Mouse (Mus musculus): ENCODE data around the gene Arap2. TPM values are rescaled to one million over a fixed set of nuclear protein-coding genes. Genes with fewer than 3 reads are reported as not detected.

Gene Arap2
- total and polyA plus RNA-seq, 2 experiments from 2014 or later = 14.2 to 14.3 TPM

GRCm38 (mm10) chr5:62762298-62762960 is 3.5 kb downstream of the Arap2 start:
- ATAC-seq = no peak
- WGBS = 72% methylated on average over 4 of the region's 4 CpGs
- no peak overlapping the region for H3K27ac ChIP-seq

DNA sequence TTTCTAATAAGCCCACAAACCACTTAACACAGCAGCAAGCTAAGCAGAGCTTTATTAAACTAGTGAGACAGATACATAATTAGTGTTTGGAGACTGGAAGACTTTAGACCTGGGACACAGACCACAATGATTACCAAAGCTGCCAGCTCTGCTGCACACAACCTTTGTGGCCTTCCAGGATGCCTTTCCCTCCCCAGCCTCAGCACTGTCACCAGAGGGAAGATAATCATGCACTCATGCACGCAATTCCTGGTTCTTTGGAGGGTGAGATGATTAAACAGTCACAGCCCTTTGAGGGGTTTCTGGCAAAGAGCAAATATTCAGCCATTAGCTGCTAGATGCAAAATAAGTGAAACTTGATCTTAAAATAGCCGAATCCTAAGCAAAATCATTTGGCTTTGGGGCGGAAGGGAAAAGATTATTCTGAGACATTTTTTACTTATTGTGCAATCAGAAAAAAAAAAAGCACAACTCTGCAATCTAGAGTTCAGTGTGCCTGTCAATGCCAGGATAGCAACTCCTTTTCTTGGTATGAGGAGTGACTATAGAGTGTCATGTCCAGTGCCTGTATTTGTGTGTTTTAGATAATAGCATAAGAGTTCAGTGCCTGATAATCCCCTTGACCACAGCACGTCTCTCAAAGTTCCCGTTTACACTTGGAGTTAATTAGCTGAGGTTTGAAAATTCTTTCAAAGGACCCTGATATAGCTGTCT is 5.0 kb downstream of the Arap2 start:
- no peak overlapping the region for H3K27ac ChIP-seq
- H3K36me3 ChIP-seq (ENCODE audit: insufficient read depth, low read length) = no peaks in the 10 kb centered on the region
- H3K4me1 ChIP-seq (ENCODE audit: insufficient read depth, low read length) = no peaks in the 10 kb centered on the region
- H3K9ac ChIP-seq (replicated peaks; ENCODE audit: low read length) = no peak overlapping the region
- no peak overlapping the region for H3K4me2 ChIP-seq (ENCODE audit: low read depth, low read length)
- H3K27me3 ChIP-seq (ENCODE audit: insufficient read depth, low read length) = no peaks in the 10 kb centered on the region
- DNase-seq (ENCODE audit: low spot score) = no peak
- no peak overlapping the region for H3K4me3 ChIP-seq (ENCODE audit: low read length)
- 53% methylated on average over 5 of the region's 5 CpGs for WGBS
- no peaks in the 10 kb centered on the region for H3K9me3 ChIP-seq (ENCODE audit: low read length)
- TF ChIP-seq CTCF (IDR thresholded peaks at IDR 0.05; ENCODE audit: low read depth) = no peak
- no peak for ATAC-seq

More at GRCm38 (mm10) chr5:62762298-62762960, 3.5 kb downstream of the Arap2 start:
- Histone ChIP-seq H3K27me3 (ENCODE audit: insufficient read depth, low read length) (no peaks in the 10 kb centered on the region), H3K4me2 (ENCODE audit: low read depth, low read length) (no peak overlapping the region), H3K36me3 (ENCODE audit: insufficient read depth, low read length) (no peaks in the 10 kb centered on the region), H3K4me3 (ENCODE audit: low read length) (no peak overlapping the region), H3K9ac (replicated peaks; ENCODE audit: low read length) (no peak overlapping the region), H3K4me1 (ENCODE audit: insufficient read depth, low read length) (no peaks in the 10 kb centered on the region), H3K9me3 (ENCODE audit: low read length) (no peaks in the 10 kb centered on the region)
- TF ChIP-seq CTCF (IDR thresholded peaks at IDR 0.05; ENCODE audit: low read depth) = no peak
- DNase-seq (ENCODE audit: low spot score) = no peak

DNA sequence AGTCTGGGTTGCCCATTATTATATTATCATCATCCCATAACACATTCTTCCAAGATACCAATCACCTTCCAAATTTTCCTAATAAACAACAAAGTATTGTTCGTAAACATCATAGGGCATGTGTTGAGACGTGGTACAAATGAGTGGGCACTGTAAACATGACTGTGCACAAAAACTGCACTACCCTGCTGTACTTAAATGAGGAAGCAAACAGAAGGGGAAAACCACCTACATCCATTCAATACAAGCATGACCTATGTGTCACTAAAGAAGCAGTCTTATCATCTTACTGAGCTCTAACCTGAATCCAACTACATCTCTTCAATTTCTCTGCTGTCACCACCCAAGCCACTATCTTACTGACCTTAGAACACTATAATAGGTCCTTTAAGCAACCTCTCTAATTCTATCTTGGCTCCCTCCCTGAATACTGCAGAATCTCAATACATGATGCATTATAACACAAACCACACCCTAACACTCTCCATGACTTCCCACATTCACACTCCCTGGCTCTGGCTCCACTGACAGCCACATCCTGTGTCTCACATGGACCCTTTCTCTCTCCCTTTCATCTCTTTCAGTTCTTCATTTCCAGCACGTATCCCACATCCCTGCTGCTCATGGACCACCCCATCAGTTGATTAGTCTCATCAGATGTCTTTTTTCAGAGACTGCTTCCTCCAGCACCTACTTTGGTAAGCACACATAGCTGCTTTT is 10.0 kb downstream of the Arap2 start:
- ATAC-seq (no peak), DNase-seq (ENCODE audit: low spot score) (no peak)
- no peaks in the 10 kb centered on the region for H3K36me3 ChIP-seq (ENCODE audit: insufficient read depth, low read length)
- no peaks in the 10 kb centered on the region for H3K4me1 ChIP-seq (ENCODE audit: insufficient read depth, low read length)
- H3K9me3 ChIP-seq (ENCODE audit: low read length) = no peaks in the 10 kb centered on the region
- 87% methylated on average over 3 of the region's 3 CpGs for WGBS
- no peak overlapping the region for H3K4me2 ChIP-seq (ENCODE audit: low read depth, low read length)
- no peak overlapping the region for H3K9ac ChIP-seq (replicated peaks; ENCODE audit: low read length)
- H3K27ac ChIP-seq = no peak overlapping the region
- no peak overlapping the region for H3K4me3 ChIP-seq (ENCODE audit: low read length)
- no peaks in the 10 kb centered on the region for H3K27me3 ChIP-seq (ENCODE audit: insufficient read depth, low read length)
- TF ChIP-seq CTCF (IDR thresholded peaks at IDR 0.05; ENCODE audit: low read depth) = no peak

GRCm38 (mm10) chr5:62752934-62753333 is 13.0 kb downstream of the Arap2 start:
- DNase-seq (ENCODE audit: low spot score) = no peak

GRCm38 (mm10) chr5:62751692-62752091 is 14.3 kb downstream of the Arap2 start:
- H3K9me3 ChIP-seq (ENCODE audit: low read length) = no peaks in the 10 kb centered on the region
- no peak overlapping the region for H3K27ac ChIP-seq
- H3K27me3 ChIP-seq (ENCODE audit: insufficient read depth, low read length) = no peaks in the 10 kb centered on the region
- H3K9ac ChIP-seq (replicated peaks; ENCODE audit: low read length) = no peak overlapping the region
- no peaks in the 10 kb centered on the region for H3K4me1 ChIP-seq (ENCODE audit: insufficient read depth, low read length)
- no peak for DNase-seq (ENCODE audit: low spot score)
- H3K4me3 ChIP-seq (ENCODE audit: low read length) = no peak overlapping the region
- WGBS = 47% methylated on average over 2 of the region's 2 CpGs
- no peaks in the 10 kb centered on the region for H3K36me3 ChIP-seq (ENCODE audit: insufficient read depth, low read length)
- ATAC-seq = no peak
- no peak for TF ChIP-seq CTCF (IDR thresholded peaks at IDR 0.05; ENCODE audit: low read depth)
- H3K4me2 ChIP-seq (ENCODE audit: low read depth, low read length) = no peak overlapping the region

More at GRCm38 (mm10) chr5:62752934-62753333, 13.0 kb downstream of the Arap2 start:
- no peaks in the 10 kb centered on the region for H3K4me1 ChIP-seq (ENCODE audit: insufficient read depth, low read length)
- no peaks in the 10 kb centered on the region for H3K27me3 ChIP-seq (ENCODE audit: insufficient read depth, low read length)
- no peak overlapping the region for H3K27ac ChIP-seq
- ATAC-seq = no peak
- WGBS = 76% methylated on average over 3 of the region's 3 CpGs
- H3K9me3 ChIP-seq (ENCODE audit: low read length) = no peaks in the 10 kb centered on the region
- no peak for TF ChIP-seq CTCF (IDR thresholded peaks at IDR 0.05; ENCODE audit: low read depth)
- H3K4me3 ChIP-seq (ENCODE audit: low read length) = no peak overlapping the region
- H3K36me3 ChIP-seq (ENCODE audit: insufficient read depth, low read length) = no peaks in the 10 kb centered on the region
- H3K4me2 ChIP-seq (ENCODE audit: low read depth, low read length) = no peak overlapping the region
- no peak overlapping the region for H3K9ac ChIP-seq (replicated peaks; ENCODE audit: low read length)

DNA sequence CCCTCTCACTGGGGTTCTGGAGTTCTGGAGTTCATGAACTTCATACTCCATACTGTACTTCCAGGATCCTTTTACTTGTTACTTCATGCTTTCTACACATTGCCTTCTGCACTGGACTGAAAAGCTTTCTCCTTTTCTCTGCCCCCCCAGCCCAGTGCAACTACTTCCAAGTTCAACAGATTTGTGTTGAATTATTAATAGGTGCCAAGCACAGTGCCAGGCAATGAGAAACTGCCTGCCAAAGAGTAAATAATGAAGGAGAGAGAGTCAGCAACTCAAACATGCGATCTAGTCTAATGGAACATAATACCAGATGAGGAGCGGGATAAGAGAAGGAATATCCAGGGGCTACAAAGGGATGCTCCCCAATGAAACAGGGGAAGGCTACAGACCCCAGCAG is 17.8 kb downstream of the Arap2 start:
- no peak for TF ChIP-seq CTCF (IDR thresholded peaks at IDR 0.05; ENCODE audit: low read depth)
- H3K4me3 ChIP-seq (ENCODE audit: low read length) = no peak overlapping the region
- DNase-seq (ENCODE audit: low spot score) (no peak), ATAC-seq (no peak)
- WGBS = 75% methylated on average over 2 of the region's 2 CpGs
- H3K9me3 ChIP-seq (ENCODE audit: low read length) = no peaks in the 10 kb centered on the region
- no peak overlapping the region for H3K4me2 ChIP-seq (ENCODE audit: low read depth, low read length)
- no peak overlapping the region for H3K27ac ChIP-seq
- no peaks in the 10 kb centered on the region for H3K4me1 ChIP-seq (ENCODE audit: insufficient read depth, low read length)
- H3K36me3 ChIP-seq (ENCODE audit: insufficient read depth, low read length) = no peaks in the 10 kb centered on the region
- no peak overlapping the region for H3K9ac ChIP-seq (replicated peaks; ENCODE audit: low read length)
- H3K27me3 ChIP-seq (ENCODE audit: insufficient read depth, low read length) = no peaks in the 10 kb centered on the region

Measured in hindbrain, postnatal 0 days (tissue).